Mouse (Mus musculus): ENCODE measurements around the gene Scrn1. TPM values are rescaled to one million over a fixed set of nuclear protein-coding genes. Genes with fewer than 3 reads are reported as not detected.

Scrn1 gene
- polyA plus RNA-seq, 1 experiment, result not detected

GRCm38 (mm10) chr6:54557671-54558070, 8.6 kb downstream of the Scrn1 start:
- TF ChIP-seq POLR2A (IDR thresholded peaks at IDR 0.05; ENCODE audit: insufficient read depth, low read depth, low read length) (no peak), CTCF (IDR thresholded peaks at IDR 0.05; ENCODE audit: insufficient read depth, low read depth, low read length) (no peak)
- Histone ChIP-seq H3K27ac (ENCODE audit: insufficient read depth, low read depth, low read length) (no peak overlapping the region), H3K4me1 (ENCODE audit: control insufficient read depth, insufficient read depth, low read length) (peaks cover 15% of the 10 kb centered on the region), H3K4me3 (ENCODE audit: insufficient read depth, low read depth, low read length) (no peak overlapping the region)
- WGBS, result 94% methylated on average over 7 of the region's 7 CpGs

DNA sequence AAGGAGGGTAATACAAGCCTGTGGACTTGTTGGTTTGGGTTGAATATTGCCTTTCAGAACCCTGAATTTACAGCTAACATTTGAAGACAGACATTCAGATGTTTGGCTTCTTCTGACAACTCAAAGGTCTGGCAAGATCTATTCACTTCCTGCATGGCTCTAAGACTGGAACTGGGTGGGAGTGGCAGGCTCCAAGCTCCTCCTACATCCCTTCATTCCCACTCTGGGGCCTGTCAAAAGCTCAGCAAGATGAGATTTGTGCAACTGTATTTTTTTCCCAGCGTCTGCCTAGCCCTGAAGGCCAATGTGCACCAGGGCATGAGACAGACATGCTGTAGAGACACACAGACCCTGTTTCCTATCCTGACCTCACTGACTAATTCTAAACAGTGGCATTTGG, 10.5 kb downstream of the Scrn1 start:
- Histone ChIP-seq H3K4me1 (ENCODE audit: control insufficient read depth, insufficient read depth, low read length) (peaks cover 15% of the 10 kb centered on the region), H3K27ac (ENCODE audit: insufficient read depth, low read depth, low read length) (no peak overlapping the region), H3K4me3 (ENCODE audit: insufficient read depth, low read depth, low read length) (no peak overlapping the region)
- TF ChIP-seq POLR2A (IDR thresholded peaks at IDR 0.05; ENCODE audit: insufficient read depth, low read depth, low read length) (no peak), CTCF (IDR thresholded peaks at IDR 0.05; ENCODE audit: insufficient read depth, low read depth, low read length) (no peak)
- WGBS, result 65% methylated on average over 1 of the region's 1 CpGs

DNA sequence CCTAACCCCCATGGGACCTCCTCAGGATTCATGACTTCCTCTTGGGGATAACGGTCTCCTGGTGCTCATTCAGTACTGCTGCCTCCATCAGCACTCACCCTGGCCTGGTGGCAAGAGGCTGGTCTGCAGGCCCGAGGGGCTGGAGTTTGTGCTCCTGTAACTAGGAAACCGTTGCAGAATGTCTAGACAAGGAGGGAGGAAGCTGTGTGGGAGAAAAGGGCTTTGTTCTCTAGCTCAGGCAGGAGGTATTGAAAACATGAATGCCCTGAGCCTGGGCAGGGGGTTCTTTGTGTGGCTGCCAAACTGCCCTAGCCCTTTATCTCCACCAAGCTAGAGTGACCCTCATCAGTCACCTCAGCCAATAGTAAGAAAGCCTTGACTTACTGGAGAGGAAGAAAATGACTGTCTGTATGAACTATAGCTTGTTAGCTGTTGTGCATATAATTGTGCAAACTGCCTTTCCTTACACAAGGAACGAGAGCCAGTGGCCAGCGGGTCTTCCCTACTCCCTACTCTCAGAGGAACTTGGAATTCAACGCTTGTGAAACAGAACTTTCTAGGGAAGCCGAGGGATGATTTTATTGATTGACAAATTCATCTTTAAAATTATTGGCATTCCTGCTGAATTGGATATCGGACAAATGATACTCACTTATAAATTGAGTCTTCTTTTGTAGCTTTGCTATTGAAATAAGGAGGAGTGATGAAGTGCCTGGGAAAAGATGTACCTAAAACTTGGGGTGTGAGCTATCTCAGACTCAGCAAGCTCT, 11.8 kb downstream of the Scrn1 start:
- TF ChIP-seq CTCF (IDR thresholded peaks at IDR 0.05; ENCODE audit: insufficient read depth, low read depth, low read length) (no peak), POLR2A (IDR thresholded peaks at IDR 0.05; ENCODE audit: insufficient read depth, low read depth, low read length) (no peak)
- Histone ChIP-seq H3K4me1 (ENCODE audit: control insufficient read depth, insufficient read depth, low read length) (peaks cover 12% of the 10 kb centered on the region), H3K27ac (ENCODE audit: insufficient read depth, low read depth, low read length) (0 out of 2 replicates have a peak overlapping the region, but pooled peaks have one; percentile 7), H3K4me3 (ENCODE audit: insufficient read depth, low read depth, low read length) (no peak overlapping the region)
- WGBS, result 46% methylated on average over 8 of the region's 8 CpGs

DNA sequence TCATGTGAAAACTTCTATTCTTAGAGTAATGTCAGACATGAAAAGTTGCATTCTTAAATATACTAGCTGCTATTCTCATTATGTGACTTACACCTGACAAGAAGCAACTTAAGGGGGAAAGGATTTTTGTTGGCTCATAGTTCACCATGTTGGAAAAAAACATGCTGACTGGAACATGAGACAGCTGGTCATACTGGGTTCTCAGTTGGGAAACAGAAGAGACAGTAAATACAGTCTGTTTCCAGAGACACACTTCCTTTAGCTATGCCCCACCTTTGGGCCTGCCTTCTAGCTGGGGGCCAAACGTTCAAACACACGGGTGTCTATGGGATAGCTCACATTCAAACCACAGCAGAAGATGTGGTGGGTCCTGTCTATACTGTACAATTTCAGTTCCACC, 12.7 kb downstream of the Scrn1 start:
- Histone ChIP-seq H3K4me3 (ENCODE audit: insufficient read depth, low read depth, low read length) (no peak overlapping the region), H3K4me1 (ENCODE audit: control insufficient read depth, insufficient read depth, low read length) (peaks cover 12% of the 10 kb centered on the region), H3K27ac (ENCODE audit: insufficient read depth, low read depth, low read length) (0 out of 2 replicates have a peak overlapping the region, but pooled peaks have one; percentile 7)
- TF ChIP-seq POLR2A (IDR thresholded peaks at IDR 0.05; ENCODE audit: insufficient read depth, low read depth, low read length) (no peak), CTCF (IDR thresholded peaks at IDR 0.05; ENCODE audit: insufficient read depth, low read depth, low read length) (no peak)
- 39% methylated on average over 2 of the region's 2 CpGs for WGBS

GRCm38 (mm10) chr6:54552721-54553413, 13.4 kb downstream of the Scrn1 start:
- no peak overlapping the region for H3K27ac ChIP-seq (ENCODE audit: insufficient read depth, low read depth, low read length)
- WGBS, result 38% methylated on average over 9 of the region's 9 CpGs
- H3K4me3 ChIP-seq (ENCODE audit: insufficient read depth, low read depth, low read length), result no peak overlapping the region
- peaks cover 16% of the 10 kb centered on the region for H3K4me1 ChIP-seq (ENCODE audit: control insufficient read depth, insufficient read depth, low read length)
- TF ChIP-seq POLR2A (IDR thresholded peaks at IDR 0.05; ENCODE audit: insufficient read depth, low read depth, low read length), result no peak
- TF ChIP-seq CTCF (IDR thresholded peaks at IDR 0.05; ENCODE audit: insufficient read depth, low read depth, low read length), result no peak

- TF ChIP-seq CTCF (IDR thresholded peaks at IDR 0.05; ENCODE audit: insufficient read depth, low read depth, low read length), result no peak
- no peak for TF ChIP-seq POLR2A (IDR thresholded peaks at IDR 0.05; ENCODE audit: insufficient read depth, low read depth, low read length)
- Histone ChIP-seq H3K4me3 (ENCODE audit: insufficient read depth, low read depth, low read length) (no peak overlapping the region), H3K4me1 (ENCODE audit: control insufficient read depth, insufficient read depth, low read length) (peaks cover 16% of the 10 kb centered on the region), H3K27ac (ENCODE audit: insufficient read depth, low read depth, low read length) (no peak overlapping the region)
- WGBS, result 55% methylated on average over 7 of the region's 7 CpGs
Observed at GRCm38 (mm10) chr6:54550801-54551323, 15.4 kb downstream of the Scrn1 start.

DNA sequence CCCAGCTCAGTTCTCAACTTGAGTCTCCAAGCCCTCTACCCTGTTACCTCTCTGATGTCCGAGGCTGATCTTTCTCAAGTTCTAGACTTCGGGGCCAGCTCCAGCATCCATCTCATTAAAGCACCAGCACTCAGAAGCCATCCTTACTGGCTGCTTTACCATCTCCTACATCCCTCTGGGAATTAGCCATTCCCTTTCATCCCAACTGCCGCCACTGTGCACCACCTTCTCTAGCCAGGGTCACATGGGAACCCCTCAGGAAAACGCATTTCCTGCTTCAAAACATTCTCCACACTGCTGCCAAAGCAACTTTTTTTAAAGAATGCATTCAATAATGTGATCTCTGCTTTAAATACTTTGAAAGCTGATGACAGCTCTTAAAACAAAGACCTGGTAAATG, 17.0 kb downstream of the Scrn1 start:
- no peak for TF ChIP-seq CTCF (IDR thresholded peaks at IDR 0.05; ENCODE audit: insufficient read depth, low read depth, low read length)
- TF ChIP-seq POLR2A (IDR thresholded peaks at IDR 0.05; ENCODE audit: insufficient read depth, low read depth, low read length), result no peak
- WGBS, result 75% methylated on average over 4 of the region's 4 CpGs
- no peak overlapping the region for H3K27ac ChIP-seq (ENCODE audit: insufficient read depth, low read depth, low read length)
- no peak overlapping the region for H3K4me3 ChIP-seq (ENCODE audit: insufficient read depth, low read depth, low read length)
- H3K4me1 ChIP-seq (ENCODE audit: control insufficient read depth, insufficient read depth, low read length), result peaks cover 11% of the 10 kb centered on the region

- TF ChIP-seq CTCF (IDR thresholded peaks at IDR 0.05; ENCODE audit: insufficient read depth, low read depth, low read length) (no peak), POLR2A (IDR thresholded peaks at IDR 0.05; ENCODE audit: insufficient read depth, low read depth, low read length) (no peak)
- Histone ChIP-seq H3K4me1 (ENCODE audit: control insufficient read depth, insufficient read depth, low read length) (peaks cover 9% of the 10 kb centered on the region), H3K4me3 (ENCODE audit: insufficient read depth, low read depth, low read length) (no peak overlapping the region), H3K27ac (ENCODE audit: insufficient read depth, low read depth, low read length) (no peak overlapping the region)
- WGBS, result 50% methylated on average over 13 of the region's 13 CpGs
Observed at GRCm38 (mm10) chr6:54548314-54549019, 17.8 kb downstream of the Scrn1 start.
